Mouse (Mus musculus) C2C12 (cell line): ENCODE data around the gene Smpd3. TPM values are rescaled to one million over a fixed set of nuclear protein-coding genes. Genes with fewer than 3 reads are reported as not detected.

Source experiments
- H3K27me3 ChIP-seq: one replicate; pipeline ENCODE4 v1.6.1; 2011; ENCODE audit not compliant: control insufficient read depth, insufficient read depth, insufficient read length
- H3K36me3 ChIP-seq: one replicate; pipeline ENCODE4 v1.6.1; 2011; ENCODE audit not compliant: control insufficient read depth, insufficient read depth
- H3K4me3 ChIP-seq: one replicate; pipeline ENCODE4 v1.5.1; 2011; ENCODE audit warnings: mild to moderate bottlenecking, control low read depth; ENCODE audit not compliant: poor library complexity, insufficient read depth, severe bottlenecking
- H3K79me2 ChIP-seq: one replicate; pipeline ENCODE4 v1.6.1; 2011; ENCODE audit not compliant: control insufficient read depth, insufficient read depth
- H3K79me3 ChIP-seq: one replicate; pipeline ENCODE4 v1.6.1; 2011; ENCODE audit warnings: low read depth, control low read depth
- H3ac ChIP-seq: one replicate; pipeline ENCODE3; 2011; ENCODE audit warnings: low read depth; ENCODE audit not compliant: control insufficient read depth, insufficient read length
- CEBPB ChIP-seq: IDR thresholded peaks from one replicate; pipeline ENCODE4 v1.6.1; 2011; ENCODE audit warnings: low read depth, mild to moderate bottlenecking, control low read depth, moderate library complexity
- CTCF ChIP-seq: IDR thresholded peaks from one replicate; pipeline ENCODE4 v1.5.1; 2011; ENCODE audit not compliant: control insufficient read depth, insufficient read depth, insufficient read length
- FOSL1 ChIP-seq: IDR thresholded peaks from one replicate; pipeline ENCODE4 v1.8.0; 2011; ENCODE audit warnings: mild to moderate bottlenecking, low read length; ENCODE audit not compliant: poor library complexity, insufficient read depth, severe bottlenecking
- MAX ChIP-seq: IDR thresholded peaks from one replicate; pipeline ENCODE4 v1.6.1; 2011; ENCODE audit warnings: mild to moderate bottlenecking, control low read depth
- MYOD1 ChIP-seq: IDR thresholded peaks from one replicate; pipeline ENCODE4 v1.6.1; 2011; ENCODE audit warnings: low read depth; ENCODE audit not compliant: control insufficient read depth, insufficient read length
- MYOG ChIP-seq: IDR thresholded peaks from one replicate; pipeline ENCODE4 v1.6.1; 2011; ENCODE audit not compliant: control insufficient read depth, insufficient read length; ENCODE audit errors: extremely low read depth
- USF1 ChIP-seq: IDR thresholded peaks from one replicate; pipeline ENCODE4 v1.6.1; 2011; ENCODE audit warnings: low read depth, mild to moderate bottlenecking, control low read depth, moderate library complexity
- polyA plus RNA-seq: library from polyadenylated mRNA; unstranded; fragments of >200 nt; fragmentation: generic; extraction: Trizol; gene quantifications from one replicate; pipeline ENCODE4 v1.2.1, GENCODE M21; 2012; ENCODE audit warnings: missing spikeins

Gene Smpd3
- polyA plus RNA-seq, 1 experiment, result 0.05 TPM

DNA sequence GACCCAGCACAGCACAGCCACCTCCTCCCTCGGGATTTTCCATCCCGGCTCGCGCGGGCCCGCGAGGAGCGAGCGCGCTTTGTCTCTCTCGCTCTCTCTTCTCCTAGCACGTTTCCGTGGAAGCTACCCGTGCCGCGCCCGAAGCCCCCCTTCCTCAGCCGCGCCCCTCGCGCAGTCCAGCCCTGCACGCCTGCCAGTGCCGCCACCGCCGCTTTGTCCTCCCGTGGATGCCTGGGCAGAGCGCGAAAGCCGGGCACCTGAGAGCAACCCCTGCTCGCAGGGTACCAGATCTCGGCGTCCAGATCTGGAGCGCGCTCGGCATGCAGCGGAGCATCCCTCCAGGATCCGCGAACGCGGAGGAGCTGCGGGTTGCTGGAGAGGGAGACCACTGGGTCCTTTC, 1.2 kb downstream of the Smpd3 start:
- TF ChIP-seq MYOG (no peak), FOSL1 (no peak), MAX (no peak), USF1 (no peak), CTCF (no peak), MYOD1 (no peak), CEBPB (no peak)
- no peak overlapping the region for H3ac ChIP-seq
- no peaks in the 10 kb centered on the region for H3K79me3 ChIP-seq
- no peaks in the 10 kb centered on the region for H3K36me3 ChIP-seq
- H3K79me2 ChIP-seq, result no peaks in the 10 kb centered on the region
- H3K4me3 ChIP-seq, result no peak overlapping the region
- peaks cover 14% of the 10 kb centered on the region for H3K27me3 ChIP-seq

DNA sequence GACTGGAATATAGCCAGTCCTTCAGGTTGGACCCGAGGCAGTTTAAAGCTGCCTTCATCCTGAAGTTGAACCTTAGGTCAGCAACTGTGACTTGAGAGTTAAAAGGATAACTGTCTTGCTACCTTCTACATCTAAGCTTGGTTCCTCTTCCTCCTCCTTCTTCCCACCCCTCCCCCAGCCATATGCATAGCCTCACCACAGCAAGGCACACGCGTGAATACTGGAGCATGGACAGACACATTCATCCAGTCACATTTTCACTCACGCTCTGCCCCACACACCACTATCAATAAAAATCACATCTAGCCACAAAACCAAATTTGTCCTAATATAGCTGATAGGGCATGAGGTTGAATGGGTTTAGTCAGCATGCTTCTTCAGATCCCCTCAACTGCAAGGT, 1.8 kb downstream of the Smpd3 start:
- H3K36me3 ChIP-seq, result no peaks in the 10 kb centered on the region
- H3ac ChIP-seq, result no peak overlapping the region
- H3K79me3 ChIP-seq, result no peaks in the 10 kb centered on the region
- peaks cover 14% of the 10 kb centered on the region for H3K27me3 ChIP-seq
- no peaks in the 10 kb centered on the region for H3K79me2 ChIP-seq
- H3K4me3 ChIP-seq, result no peak overlapping the region
- TF ChIP-seq MYOD1, result no peak
- no peak for TF ChIP-seq CEBPB
- TF ChIP-seq MYOG, result no peak
- no peak for TF ChIP-seq FOSL1
- TF ChIP-seq MAX, result no peak
- TF ChIP-seq USF1, result no peak
- no peak for TF ChIP-seq CTCF

DNA sequence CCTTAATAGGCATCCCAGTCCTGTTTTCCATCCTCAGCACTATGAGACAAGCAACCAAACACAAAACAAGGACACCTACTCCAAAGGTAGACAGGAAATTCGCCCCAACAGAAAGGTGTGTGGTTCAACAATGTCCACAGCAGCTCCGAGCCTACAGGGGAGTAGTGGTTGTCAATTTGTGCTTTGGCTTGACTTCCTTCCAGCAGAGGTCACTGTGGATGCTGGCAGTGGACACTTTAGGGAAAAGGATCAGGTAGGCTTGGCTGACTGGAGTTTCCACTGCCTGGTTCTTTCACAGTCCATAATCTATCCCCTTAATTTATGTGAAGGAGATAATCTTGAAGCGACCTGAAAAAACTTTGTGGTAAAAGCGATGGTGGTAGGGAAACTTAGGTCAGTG, 2.6 kb downstream of the Smpd3 start:
- no peaks in the 10 kb centered on the region for H3K79me3 ChIP-seq
- no peak overlapping the region for H3ac ChIP-seq
- TF ChIP-seq CEBPB, result no peak
- H3K27me3 ChIP-seq, result peaks cover 14% of the 10 kb centered on the region
- H3K4me3 ChIP-seq, result no peak overlapping the region
- no peaks in the 10 kb centered on the region for H3K79me2 ChIP-seq
- H3K36me3 ChIP-seq, result no peaks in the 10 kb centered on the region

DNA sequence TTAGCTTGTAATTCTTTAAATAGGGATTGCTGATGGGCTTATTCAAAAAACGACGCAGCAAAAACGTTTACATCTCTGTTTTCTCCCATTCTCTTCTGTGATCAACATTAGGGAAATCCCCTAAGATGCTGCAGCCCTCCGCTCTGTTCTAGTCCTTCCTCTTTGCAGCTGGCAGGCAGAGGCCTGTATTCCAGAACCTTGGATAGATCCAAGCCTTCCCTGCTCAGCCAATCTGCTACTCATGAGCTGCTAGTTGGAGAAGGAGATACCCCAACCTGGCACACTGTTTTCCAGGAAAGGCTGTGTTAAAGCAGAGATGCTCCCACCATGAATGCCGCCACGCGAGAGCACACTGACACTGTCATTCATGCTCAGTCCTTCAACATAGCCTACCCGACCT, 4.4 kb downstream of the Smpd3 start:
- Histone ChIP-seq H3K4me3 (no peak overlapping the region), H3K27me3 (peaks cover 14% of the 10 kb centered on the region), H3ac (no peak overlapping the region), H3K79me2 (no peaks in the 10 kb centered on the region), H3K36me3 (no peaks in the 10 kb centered on the region), H3K79me3 (no peaks in the 10 kb centered on the region)
- TF ChIP-seq FOSL1, result no peak
- no peak for TF ChIP-seq MAX
- no peak for TF ChIP-seq CTCF
- TF ChIP-seq CEBPB, result no peak
- TF ChIP-seq USF1, result no peak
- no peak for TF ChIP-seq MYOG
- no peak for TF ChIP-seq MYOD1

DNA sequence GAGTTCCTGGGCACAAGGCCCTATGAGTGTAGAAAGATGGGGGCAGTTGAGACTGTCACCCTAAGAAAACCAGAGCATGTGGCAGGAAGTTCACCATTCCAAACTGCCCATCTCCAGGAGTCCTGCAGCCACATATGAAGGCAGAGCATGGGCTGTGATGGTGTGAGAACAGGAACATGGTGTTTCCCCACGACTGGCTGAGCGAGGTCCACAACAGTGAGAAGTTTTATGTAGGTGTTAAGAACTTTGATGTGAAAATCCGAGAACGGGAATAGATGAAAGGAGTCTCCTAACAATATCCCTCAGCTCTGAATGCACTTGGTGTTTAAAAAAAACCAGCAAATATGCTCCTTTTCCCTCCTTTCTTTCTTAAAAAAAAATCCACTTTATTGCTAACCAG, 5.3 kb downstream of the Smpd3 start:
- Histone ChIP-seq H3K36me3 (no peaks in the 10 kb centered on the region), H3K79me2 (no peaks in the 10 kb centered on the region), H3K4me3 (no peak overlapping the region), H3K27me3 (peaks cover 14% of the 10 kb centered on the region), H3ac (no peak overlapping the region), H3K79me3 (no peaks in the 10 kb centered on the region)
- no peak for TF ChIP-seq MYOD1
- no peak for TF ChIP-seq CTCF
- no peak for TF ChIP-seq MAX
- TF ChIP-seq FOSL1, result no peak
- no peak for TF ChIP-seq CEBPB
- no peak for TF ChIP-seq USF1
- no peak for TF ChIP-seq MYOG

DNA sequence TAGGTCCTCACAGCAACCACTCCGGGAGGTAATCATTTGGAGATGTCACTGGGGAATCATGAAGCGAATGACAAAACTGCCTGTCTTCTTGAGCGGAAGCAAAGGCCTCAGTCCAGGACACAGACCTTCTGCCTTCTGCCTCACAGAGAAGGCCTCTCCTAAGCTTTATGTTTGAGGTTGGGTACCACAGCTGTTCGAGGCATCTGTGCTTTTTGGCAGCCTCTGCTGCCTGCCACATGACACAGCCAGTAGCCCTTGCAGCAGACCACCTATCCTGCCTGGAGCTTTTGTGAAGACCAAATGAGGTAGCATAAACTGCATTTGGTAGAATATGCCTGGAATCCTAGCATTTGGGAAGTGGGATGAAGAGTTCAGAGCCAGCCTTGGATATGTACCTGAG, 11.2 kb downstream of the Smpd3 start:
- Histone ChIP-seq H3K4me3 (no peak overlapping the region), H3K27me3 (peaks cover 32% of the 10 kb centered on the region), H3K36me3 (no peaks in the 10 kb centered on the region), H3K79me3 (no peaks in the 10 kb centered on the region), H3K79me2 (no peaks in the 10 kb centered on the region), H3ac (no peak overlapping the region)
- no peak for TF ChIP-seq MYOD1
- no peak for TF ChIP-seq USF1
- TF ChIP-seq CTCF, result no peak
- no peak for TF ChIP-seq MYOG
- TF ChIP-seq FOSL1, result no peak
- TF ChIP-seq MAX, result no peak
- no peak for TF ChIP-seq CEBPB
